Mouse (Mus musculus) C2C12 (cell line): ENCODE results near the gene Zfp229. TPM values are rescaled to one million over a fixed set of nuclear protein-coding genes. Genes with fewer than 3 reads are reported as not detected.

Source experiments
- H3K27me3 ChIP-seq: one replicate; pipeline ENCODE4 v1.6.1; 2011; ENCODE audit not compliant: control insufficient read depth, insufficient read depth, insufficient read length
- H3K36me3 ChIP-seq: one replicate; pipeline ENCODE4 v1.6.1; 2011; ENCODE audit not compliant: control insufficient read depth, insufficient read depth
- H3K4me3 ChIP-seq: one replicate; pipeline ENCODE4 v1.5.1; 2011; ENCODE audit warnings: mild to moderate bottlenecking, control low read depth; ENCODE audit not compliant: poor library complexity, insufficient read depth, severe bottlenecking
- H3K79me2 ChIP-seq: one replicate; pipeline ENCODE4 v1.6.1; 2011; ENCODE audit not compliant: control insufficient read depth, insufficient read depth
- H3K79me3 ChIP-seq: one replicate; pipeline ENCODE4 v1.6.1; 2011; ENCODE audit warnings: low read depth, control low read depth
- H3ac ChIP-seq: one replicate; pipeline ENCODE3; 2011; ENCODE audit warnings: low read depth; ENCODE audit not compliant: control insufficient read depth, insufficient read length
- CEBPB ChIP-seq: IDR thresholded peaks from one replicate; pipeline ENCODE4 v1.6.1; 2011; ENCODE audit warnings: low read depth, mild to moderate bottlenecking, control low read depth, moderate library complexity
- CTCF ChIP-seq: IDR thresholded peaks from one replicate; pipeline ENCODE4 v1.5.1; 2011; ENCODE audit not compliant: control insufficient read depth, insufficient read depth, insufficient read length
- FOSL1 ChIP-seq: IDR thresholded peaks from one replicate; pipeline ENCODE4 v1.8.0; 2011; ENCODE audit warnings: mild to moderate bottlenecking, low read length; ENCODE audit not compliant: poor library complexity, insufficient read depth, severe bottlenecking
- MAX ChIP-seq: IDR thresholded peaks from one replicate; pipeline ENCODE4 v1.6.1; 2011; ENCODE audit warnings: mild to moderate bottlenecking, control low read depth
- MYOD1 ChIP-seq: IDR thresholded peaks from one replicate; pipeline ENCODE4 v1.6.1; 2011; ENCODE audit warnings: low read depth; ENCODE audit not compliant: control insufficient read depth, insufficient read length
- MYOG ChIP-seq: IDR thresholded peaks from one replicate; pipeline ENCODE4 v1.6.1; 2011; ENCODE audit not compliant: control insufficient read depth, insufficient read length; ENCODE audit errors: extremely low read depth
- USF1 ChIP-seq: IDR thresholded peaks from one replicate; pipeline ENCODE4 v1.6.1; 2011; ENCODE audit warnings: low read depth, mild to moderate bottlenecking, control low read depth, moderate library complexity
- polyA plus RNA-seq: library from polyadenylated mRNA; unstranded; fragments of >200 nt; fragmentation: generic; extraction: Trizol; gene quantifications from one replicate; pipeline ENCODE4 v1.2.1, GENCODE M21; 2012; ENCODE audit warnings: missing spikeins

Zfp229 gene
- polyA plus RNA-seq, 1 experiment = 0.39 TPM

DNA sequence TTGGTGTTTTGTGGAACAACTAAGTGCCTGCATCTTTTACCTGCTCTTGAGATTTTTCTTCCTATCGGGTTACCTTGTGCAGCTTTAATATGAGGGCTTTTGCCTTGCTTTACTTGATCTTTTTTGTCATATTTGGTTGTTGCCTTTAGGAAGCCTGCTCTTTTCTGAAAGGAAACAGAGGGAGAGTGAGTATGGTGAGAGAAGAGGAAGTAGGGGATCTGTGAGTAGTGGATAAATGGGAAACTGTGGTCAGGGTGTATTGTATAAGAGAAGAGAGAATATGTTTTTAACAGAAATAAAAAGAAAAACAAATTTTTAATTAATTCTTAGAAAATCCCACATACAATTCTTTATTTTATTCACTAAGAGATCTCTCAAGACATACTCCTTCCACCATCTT is 27.2 kb upstream of the Zfp229 start:
- Histone ChIP-seq H3K79me2 (peaks cover 4% of the 10 kb centered on the region), H3K27me3 (no peaks in the 10 kb centered on the region), H3K79me3 (no peaks in the 10 kb centered on the region), H3K36me3 (no peaks in the 10 kb centered on the region), H3ac (no peak overlapping the region), H3K4me3 (no peak overlapping the region)
- TF ChIP-seq CTCF (no peak), MYOD1 (no peak), USF1 (no peak), CEBPB (no peak), MAX (no peak), FOSL1 (no peak), MYOG (no peak)

DNA sequence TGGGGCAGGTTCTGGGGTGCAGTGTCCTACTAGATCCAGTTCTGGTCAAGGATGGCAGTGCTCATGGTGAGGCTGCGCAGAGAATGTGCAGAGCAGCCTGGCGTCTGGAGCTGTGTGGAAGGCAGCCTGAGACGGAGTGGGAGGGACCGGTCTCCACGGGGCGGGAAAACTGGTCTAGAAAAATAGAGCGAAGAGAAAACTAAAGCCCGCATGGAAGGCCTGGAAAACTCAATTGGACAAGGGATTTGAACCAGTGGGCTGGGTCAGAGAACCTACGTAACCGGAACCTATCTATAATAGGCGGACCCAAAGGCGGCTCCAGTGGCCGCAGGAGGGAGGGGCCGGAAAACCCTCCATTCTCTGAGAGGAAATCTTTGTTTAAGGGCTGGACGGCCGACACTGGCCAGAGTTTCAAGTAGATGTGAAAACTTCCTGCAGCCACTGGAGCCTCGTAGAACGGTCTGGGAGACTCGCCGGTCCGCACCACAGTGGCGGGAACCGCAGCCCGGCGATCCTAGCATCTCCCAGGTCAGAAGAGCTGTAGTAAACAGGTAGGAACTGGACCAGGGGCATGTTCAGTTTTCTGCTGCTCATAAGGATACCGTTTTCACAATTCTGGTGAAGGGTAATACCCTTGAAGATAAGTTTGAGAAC is 23.1 kb upstream of the Zfp229 start, which contains the start of gene Zfp760:
Zfp760 (plus strand) TSS at position 399 of the 654 bp plus-strand sequence.
- Histone ChIP-seq H3K79me3 (no peaks in the 10 kb centered on the region), H3K27me3 (no peaks in the 10 kb centered on the region), H3K4me3 (peak within 1 kb of the TSS; percentile 38), H3K36me3 (no peaks in the 10 kb centered on the region), H3ac (peak within 1 kb of the TSS; percentile 80), H3K79me2 (peaks cover 13% of the 10 kb centered on the region)
- TF ChIP-seq MAX (no peak), FOSL1 (no peak), CTCF (no peak), CEBPB (no peak), MYOG (no peak), MYOD1 (no peak), USF1 (no peak)

DNA sequence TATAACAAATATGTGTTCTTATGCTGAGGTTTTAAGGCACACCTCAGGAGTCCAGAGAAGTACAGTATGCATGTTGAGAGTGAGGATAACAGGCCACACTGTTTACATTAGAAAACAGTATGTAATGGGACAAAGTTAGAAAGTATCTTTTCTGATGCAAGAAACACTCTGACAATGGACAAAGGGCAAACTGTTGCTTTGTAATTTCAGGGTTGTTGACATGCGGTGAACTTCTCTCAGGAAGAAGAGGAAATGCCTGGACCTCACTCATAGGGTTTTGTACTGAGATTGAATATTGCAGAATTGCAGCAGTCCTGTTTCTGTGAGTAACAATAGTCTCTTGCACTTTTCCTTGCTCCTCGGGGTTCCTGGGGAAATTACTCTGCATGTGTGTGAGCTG is 22.2 kb upstream of the Zfp229 start:
- Histone ChIP-seq H3ac (peak overlapping the region; percentile 23), H3K4me3 (no peak overlapping the region), H3K36me3 (peaks cover 3% of the 10 kb centered on the region), H3K27me3 (no peaks in the 10 kb centered on the region), H3K79me3 (no peaks in the 10 kb centered on the region), H3K79me2 (peaks cover 13% of the 10 kb centered on the region)
- TF ChIP-seq MAX (no peak), USF1 (no peak), FOSL1 (no peak), MYOD1 (no peak), CTCF (no peak), CEBPB (no peak), MYOG (no peak)

- Histone ChIP-seq H3K27me3 (no peaks in the 10 kb centered on the region), H3K79me3 (no peaks in the 10 kb centered on the region), H3K36me3 (no peaks in the 10 kb centered on the region), H3K4me3 (no peak overlapping the region), H3K79me2 (no peaks in the 10 kb centered on the region), H3ac (no peak overlapping the region)
- TF ChIP-seq USF1 = no peak
- TF ChIP-seq FOSL1 = no peak
- no peak for TF ChIP-seq CTCF
- no peak for TF ChIP-seq MYOG
- TF ChIP-seq MAX = no peak
- no peak for TF ChIP-seq CEBPB
- TF ChIP-seq MYOD1 = no peak
These were observed 2.5 kb downstream of the Zfp229 start for GRCm38 (mm10) chr17:21733049-21733448.

DNA sequence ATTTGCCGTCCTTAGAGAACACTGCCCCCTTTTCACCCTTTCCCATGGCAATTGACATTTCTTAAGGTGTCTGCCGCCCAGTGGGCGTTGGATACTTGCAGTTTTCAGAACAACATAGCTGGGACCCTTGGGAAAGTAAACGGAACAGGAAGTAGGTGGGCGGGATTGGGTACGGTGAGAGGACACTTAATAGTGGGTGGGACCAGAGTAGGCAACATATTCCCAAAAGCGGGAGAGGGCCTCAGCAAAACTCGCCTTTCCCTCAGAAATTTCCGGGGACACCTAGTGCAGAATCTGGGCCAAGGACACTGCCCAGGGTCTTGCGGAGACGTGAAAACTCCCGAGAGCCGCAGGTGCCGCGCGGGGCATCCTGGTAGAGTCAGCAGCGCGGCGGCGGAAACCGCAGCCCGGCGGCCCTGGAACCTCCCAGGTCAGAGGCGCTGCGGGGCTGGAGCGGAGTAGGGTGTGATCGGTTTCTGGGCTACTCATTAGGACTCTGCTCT is 3.0 kb downstream of the Zfp229 start:
- Histone ChIP-seq H3K79me3 (no peaks in the 10 kb centered on the region), H3K36me3 (no peaks in the 10 kb centered on the region), H3K79me2 (no peaks in the 10 kb centered on the region), H3K27me3 (no peaks in the 10 kb centered on the region), H3K4me3 (peak overlapping the region; percentile 48), H3ac (peak overlapping the region; percentile 77)
- TF ChIP-seq FOSL1 (no peak), USF1 (no peak), CEBPB (no peak), CTCF (no peak), MYOD1 (no peak), MYOG (no peak)

DNA sequence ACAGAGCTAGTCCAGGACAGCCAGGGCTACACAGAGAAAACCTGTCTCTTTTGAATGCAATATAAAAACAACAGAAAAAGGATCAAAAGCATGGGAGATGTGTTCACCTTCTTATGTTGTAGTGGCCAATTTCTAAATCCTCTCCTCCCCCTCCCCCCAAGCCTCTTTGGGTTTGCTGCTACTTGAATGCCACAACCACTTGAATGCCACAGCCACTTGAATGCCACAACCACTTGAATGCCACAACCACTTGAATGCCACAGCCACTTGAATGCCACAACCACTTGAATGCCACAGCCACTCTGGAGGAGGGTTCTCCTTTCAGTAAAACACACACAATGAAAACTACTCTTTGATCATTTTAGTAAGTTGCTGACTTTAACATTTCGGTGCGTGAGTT is 22.2 kb downstream of the Zfp229 start:
- Histone ChIP-seq H3K4me3 (no peak overlapping the region), H3K79me3 (no peaks in the 10 kb centered on the region), H3ac (no peak overlapping the region), H3K79me2 (no peaks in the 10 kb centered on the region), H3K36me3 (no peaks in the 10 kb centered on the region), H3K27me3 (no peaks in the 10 kb centered on the region)
- no peak for TF ChIP-seq MYOD1
- no peak for TF ChIP-seq MYOG
- no peak for TF ChIP-seq USF1
- no peak for TF ChIP-seq FOSL1
- no peak for TF ChIP-seq CTCF
